In genomic region chr5:35583221-35583783, GRCm38 (mm10) we compare ENCODE assay signal across 8 mouse cellular contexts. TPM values are rescaled to one million over a fixed set of nuclear protein-coding genes. Genes with fewer than 3 reads are reported as not detected.
DNase-seq lines count a peak whose midpoint lies in the region; ATAC-seq and TF ChIP-seq lines count a peak whose summit lies in the region.

No protein-coding gene starts in this region.

- peaks cover 7% of the 10 kb centered on the region for H3K4me1 ChIP-seq in neural tube, embryonic 11.5 days (ENCODE audit: control insufficient read depth, insufficient read depth, low read length)
- peaks cover 4% of the 10 kb centered on the region; the same call in 1 of the 2 replicates for H3K4me1 ChIP-seq in forebrain, embryonic 11.5 days (replicated peaks; ENCODE audit: control insufficient read depth, insufficient read depth, low read length)
- H3K4me1 ChIP-seq in liver, embryonic 13.5 days (replicated peaks), result peaks cover 14% of the 10 kb centered on the region
- peaks cover 7% of the 10 kb centered on the region; the same call in 1 of the 2 replicates for H3K4me1 ChIP-seq in small intestine, adult 2 months (ENCODE audit: control insufficient read depth, insufficient read depth, insufficient read length, low read length)

- no peak for TF ChIP-seq CTCF in small intestine, adult 2 months (IDR thresholded peaks at IDR 0.05; ENCODE audit: extremely low read depth, insufficient read length, insufficient replicate concordance, low read depth, low read length)

- DNase-seq in neural tube, embryonic 11.5 days (ENCODE audit: low spot score), result no peak
- no peak for DNase-seq in neural tube, embryonic 10.5 days (ENCODE audit: extremely low spot score, low spot score)
- no peak for DNase-seq in forebrain, embryonic 11.5 days (ENCODE audit: low spot score)
- DNase-seq in liver, embryonic 13.5 days, result no peak
- DNase-seq in left cerebral cortex, adult 11 months (ENCODE audit: low spot score), result no peak
- no peak for DNase-seq in cerebellum, adult 9-11 months
- no peak for DNase-seq in MN1 (ENCODE audit: low spot score)

- no peaks in the 10 kb centered on the region for H3K27me3 ChIP-seq in neural tube, embryonic 11.5 days (ENCODE audit: control insufficient read depth, insufficient read depth, low read length)
- H3K27me3 ChIP-seq in forebrain, embryonic 11.5 days (ENCODE audit: control insufficient read depth, insufficient read depth, low read length), result no peaks in the 10 kb centered on the region
- H3K27me3 ChIP-seq in liver, embryonic 13.5 days, result no peaks in the 10 kb centered on the region
- no peaks in the 10 kb centered on the region for H3K27me3 ChIP-seq in small intestine, adult 2 months (ENCODE audit: control insufficient read depth, insufficient read depth, low read length)

- WGBS in neural tube, embryonic 11.5 days, result 6% methylated on average over 17 of the region's 17 CpGs
- WGBS in forebrain, embryonic 11.5 days, result 4% methylated on average over 17 of the region's 17 CpGs
- under 1% methylated on average over 17 of the region's 17 CpGs for WGBS in liver, embryonic 13.5 days (ENCODE audit: insufficient replicate concordance)
- WGBS in small intestine, adult 2 months, result under 1% methylated on average over 17 of the region's 17 CpGs

- H3K27ac ChIP-seq in neural tube, embryonic 11.5 days (ENCODE audit: low read depth, low read length), result no peak overlapping the region
- no peak overlapping the region for H3K27ac ChIP-seq in forebrain, embryonic 11.5 days (ENCODE audit: low read depth, low read length)
- peak overlapping the region; percentile 26; the same call in 1 of the 2 replicates for H3K27ac ChIP-seq in liver, embryonic 13.5 days
- peak overlapping the region; percentile 75 for H3K27ac ChIP-seq in small intestine, adult 2 months (ENCODE audit: insufficient read depth, low read depth, low read length)

- H3K4me2 ChIP-seq in neural tube, embryonic 11.5 days (ENCODE audit: low read depth), result peak overlapping the region; percentile 75
- peak overlapping the region; percentile 76 for H3K4me2 ChIP-seq in forebrain, embryonic 11.5 days (ENCODE audit: low read depth, low read length, severe bottlenecking)
- peak overlapping the region; percentile 79 for H3K4me2 ChIP-seq in liver, embryonic 13.5 days

- TF ChIP-seq POLR2A in small intestine, adult 2 months (IDR thresholded peaks at IDR 0.05; ENCODE audit: low read depth, low read length), result no peak

- H3K9me3 ChIP-seq in neural tube, embryonic 11.5 days (ENCODE audit: control insufficient read depth, low read length), result no peaks in the 10 kb centered on the region
- H3K9me3 ChIP-seq in forebrain, embryonic 11.5 days (ENCODE audit: control insufficient read depth, low read length), result no peaks in the 10 kb centered on the region
- no peaks in the 10 kb centered on the region for H3K9me3 ChIP-seq in liver, embryonic 13.5 days (replicated peaks)

- peak overlapping the region; percentile 68 for H3K9ac ChIP-seq in neural tube, embryonic 11.5 days (ENCODE audit: low read length)
- peak overlapping the region; percentile 64 for H3K9ac ChIP-seq in forebrain, embryonic 11.5 days (ENCODE audit: low read length)
- H3K9ac ChIP-seq in liver, embryonic 13.5 days, result peak overlapping the region; percentile 73

- H3K4me3 ChIP-seq in neural tube, embryonic 11.5 days (ENCODE audit: low read depth, low read length), result peak overlapping the region; percentile 59
- peak overlapping the region; percentile 60 for H3K4me3 ChIP-seq in forebrain, embryonic 11.5 days (ENCODE audit: low read depth, low read length)
- peak overlapping the region; percentile 70 for H3K4me3 ChIP-seq in liver, embryonic 13.5 days (replicated peaks)
- H3K4me3 ChIP-seq in small intestine, adult 2 months (ENCODE audit: low read depth, low read length), result peak overlapping the region; percentile 87

- no peak; the same call in 1 of the 2 replicates for ATAC-seq in neural tube, embryonic 11.5 days (ENCODE audit: insufficient read depth, low FRiP score, low TSS enrichment)
- no peak; the same call in 1 of the 2 replicates for ATAC-seq in forebrain, embryonic 11.5 days (replicated peaks; ENCODE audit: low FRiP score)
- no peak for ATAC-seq in liver, embryonic 13.5 days (ENCODE audit: low read depth)

- H3K36me3 ChIP-seq in neural tube, embryonic 11.5 days (ENCODE audit: control insufficient read depth, insufficient read depth, low read length), result no peaks in the 10 kb centered on the region
- no peaks in the 10 kb centered on the region for H3K36me3 ChIP-seq in forebrain, embryonic 11.5 days (ENCODE audit: control insufficient read depth, insufficient read depth, low read length)
- no peaks in the 10 kb centered on the region for H3K36me3 ChIP-seq in liver, embryonic 13.5 days
- peaks cover 6% of the 10 kb centered on the region for H3K36me3 ChIP-seq in small intestine, adult 2 months (ENCODE audit: control insufficient read depth, insufficient read depth, low read length)

RNA-seq across cellular contexts. Expression of gene Acox3, which starts 0.5 kb away (rescaled TPM):
- polyA plus RNA-seq in neural tube, embryonic 11.5 days (2014; fragmentation: Nextera tagmentation; extraction: Ambion mirVana), result 15.9 and 16.6 TPM in 2 replicates
- polyA plus RNA-seq in forebrain, embryonic 11.5 days (2014; fragmentation: Nextera tagmentation; extraction: Ambion mirVana), result 15.5 and 15.6 TPM in 2 replicates
- polyA plus RNA-seq in liver, embryonic 13.5 days (2015; fragmentation: Nextera tagmentation; extraction: Ambion mirVana), result 2.2 and 2.7 TPM in 2 replicates
- 24.7 and 36.0 TPM in 2 replicates for polyA plus RNA-seq in small intestine, adult 2 months (2012; rRNA removed)

RNA-seq across cellular contexts. Expression of gene Trmt44, which starts 8.4 kb away (rescaled TPM):
- polyA plus RNA-seq in neural tube, embryonic 11.5 days (2014; fragmentation: Nextera tagmentation; extraction: Ambion mirVana), result 9.1 and 10.2 TPM in 2 replicates
- 10.5 and 12.0 TPM in 2 replicates for polyA plus RNA-seq in forebrain, embryonic 11.5 days (2014; fragmentation: Nextera tagmentation; extraction: Ambion mirVana)
- polyA plus RNA-seq in liver, embryonic 13.5 days (2015; fragmentation: Nextera tagmentation; extraction: Ambion mirVana), result 3.1 and 3.4 TPM in 2 replicates
- 2.7 and 3.3 TPM in 2 replicates for polyA plus RNA-seq in small intestine, adult 2 months (2012; rRNA removed)

RNA-seq across cellular contexts. Expression of gene Cpz, which starts 57.8 kb away (rescaled TPM):
- 5.4 and 6.0 TPM in 2 replicates for polyA plus RNA-seq in neural tube, embryonic 11.5 days (2014; fragmentation: Nextera tagmentation; extraction: Ambion mirVana)
- 4.3 and 4.7 TPM in 2 replicates for polyA plus RNA-seq in forebrain, embryonic 11.5 days (2014; fragmentation: Nextera tagmentation; extraction: Ambion mirVana)
- polyA plus RNA-seq in liver, embryonic 13.5 days (2015; fragmentation: Nextera tagmentation; extraction: Ambion mirVana), result 1.2 and 1.4 TPM in 2 replicates
- polyA plus RNA-seq in small intestine, adult 2 months (2012; rRNA removed), result 1.4 and 1.6 TPM in 2 replicates

Comparison
In these comparisons a context has a peak if more than half of its experiments do, and no peak if none do; other contexts are left out.
1. H3K27ac ChIP-seq: peak in liver, embryonic 13.5 days (single experiment) and small intestine, adult 2 months (single experiment); none in neural tube, embryonic 11.5 days (single experiment) and forebrain, embryonic 11.5 days (single experiment).
2. Peak in every context shown above with its lines, with median percentiles within 50 percentile points of each other: H3K4me2 ChIP-seq, H3K4me3 ChIP-seq and H3K9ac ChIP-seq.